Comparison of ENCODE assay signal across 8 mouse cellular contexts in the genomic region with DNA sequence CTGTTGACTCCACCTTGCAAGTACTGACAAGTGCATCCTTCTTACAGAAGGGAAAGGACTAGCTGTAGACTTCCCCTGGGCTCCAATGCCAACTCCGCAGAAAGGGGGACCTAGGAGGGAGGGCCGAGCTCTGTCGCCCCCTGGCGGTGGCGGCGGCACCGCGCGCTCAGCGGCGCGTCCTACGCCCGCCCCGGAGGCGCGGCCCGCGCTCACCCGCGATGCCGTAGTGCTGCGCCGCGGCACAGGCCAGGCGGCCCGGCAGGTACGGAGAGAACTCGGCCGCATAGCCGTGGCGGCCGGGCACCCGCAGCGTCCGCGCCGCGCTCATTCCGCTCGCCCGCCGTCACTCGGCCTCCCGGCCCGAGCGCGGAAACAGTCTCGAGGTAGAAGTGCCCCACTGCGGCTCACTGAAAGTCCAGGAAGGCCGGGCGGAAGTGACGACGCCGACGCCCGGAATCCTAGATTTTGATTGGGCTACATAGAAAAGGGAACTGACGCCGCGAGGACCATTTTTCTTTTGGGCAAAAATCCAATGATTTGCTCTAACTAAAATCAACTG. TPM values are rescaled to one million over a fixed set of nuclear protein-coding genes. Genes with fewer than 3 reads are reported as not detected.
DNase-seq lines count a peak whose midpoint lies in the region; ATAC-seq lines count a peak whose summit lies in the region.

Gene Pex7 (minus strand): TSS at position 444 of the 559 bp plus-strand sequence.

- H3K9ac ChIP-seq in hindbrain, embryonic 11.5 days (ENCODE audit: low read depth, low read length) = peak within 1 kb of the TSS; percentile 79

- no peaks in the 10 kb centered on the region for H3K9me3 ChIP-seq in hindbrain, embryonic 11.5 days (ENCODE audit: control insufficient read depth, low read length)

- no peaks in the 10 kb centered on the region for H3K27me3 ChIP-seq in hindbrain, embryonic 11.5 days (ENCODE audit: control insufficient read depth, insufficient read depth, low read length)

- H3K4me2 ChIP-seq in hindbrain, embryonic 11.5 days (replicated peaks; ENCODE audit: low read depth, low read length) = no peak within 1 kb of the TSS

- 0% methylated on average over 39 of the region's 60 CpGs for WGBS in hindbrain, embryonic 11.5 days

- ATAC-seq in hindbrain, embryonic 11.5 days (ENCODE audit: low FRiP score) = peak; percentile 98

- peak within 1 kb of the TSS; percentile 79 for H3K27ac ChIP-seq in hindbrain, embryonic 11.5 days (ENCODE audit: low read depth, low read length)

- DNase-seq in MN1 (ENCODE audit: low spot score) = peak; percentile 99
- DNase-seq in cerebellum, adult 9-10 months = peak; percentile 96
- DNase-seq in frontal cortex, adult 2 months (ENCODE audit: extremely low spot score in 1 of 2, low spot score in 1 of 2) = peak; percentile 90 to 97
- peak; percentile 96 for DNase-seq in hindbrain, embryonic 11.5 days (ENCODE audit: low spot score)
- DNase-seq in layer of hippocampus, postnatal 10 days (ENCODE audit: low spot score in 2 of 2) = peak; percentile 94 to 95
- DNase-seq in lung, postnatal 10 days = peak; percentile 94
- peak; percentile 91 for DNase-seq in retina, adult 2 months (ENCODE audit: low read depth, low spot score)
- DNase-seq in thymus, postnatal 36 days = peak; percentile 90 to 91

- H3K4me3 ChIP-seq in hindbrain, embryonic 11.5 days (ENCODE audit: low read depth, low read length) = peak within 1 kb of the TSS; percentile 59

- H3K4me1 ChIP-seq in hindbrain, embryonic 11.5 days (replicated peaks; ENCODE audit: control insufficient read depth, insufficient read depth, low read length) = no peaks in the 10 kb centered on the region

- H3K36me3 ChIP-seq in hindbrain, embryonic 11.5 days (ENCODE audit: control insufficient read depth, insufficient read depth, low read length) = no peaks in the 10 kb centered on the region

RNA-seq across cellular contexts. Expression of gene Pex7, which starts in this region (rescaled TPM):
- polyA plus RNA-seq in frontal cortex, adult 2 months (2012; rRNA removed) = 31.8 and 36.1 TPM in 2 replicates
- polyA plus RNA-seq in hindbrain, embryonic 11.5 days (2014; fragmentation: Nextera tagmentation; extraction: Ambion mirVana) = 32.5 and 34.1 TPM in 2 replicates
- 10 to 100 TPM; 23.5 to 26.5 TPM for total RNA-seq in layer of hippocampus, postnatal 10 days (2021)

Comparison
In these comparisons a context has a peak if more than half of its experiments do, and no peak if none do; other contexts are left out.
1. Peak in every context shown above with its lines: DNase-seq, ATAC-seq, H3K4me3 ChIP-seq and H3K27ac ChIP-seq.